9 mouse cellular contexts compared by ENCODE assay signal in the genomic region with DNA sequence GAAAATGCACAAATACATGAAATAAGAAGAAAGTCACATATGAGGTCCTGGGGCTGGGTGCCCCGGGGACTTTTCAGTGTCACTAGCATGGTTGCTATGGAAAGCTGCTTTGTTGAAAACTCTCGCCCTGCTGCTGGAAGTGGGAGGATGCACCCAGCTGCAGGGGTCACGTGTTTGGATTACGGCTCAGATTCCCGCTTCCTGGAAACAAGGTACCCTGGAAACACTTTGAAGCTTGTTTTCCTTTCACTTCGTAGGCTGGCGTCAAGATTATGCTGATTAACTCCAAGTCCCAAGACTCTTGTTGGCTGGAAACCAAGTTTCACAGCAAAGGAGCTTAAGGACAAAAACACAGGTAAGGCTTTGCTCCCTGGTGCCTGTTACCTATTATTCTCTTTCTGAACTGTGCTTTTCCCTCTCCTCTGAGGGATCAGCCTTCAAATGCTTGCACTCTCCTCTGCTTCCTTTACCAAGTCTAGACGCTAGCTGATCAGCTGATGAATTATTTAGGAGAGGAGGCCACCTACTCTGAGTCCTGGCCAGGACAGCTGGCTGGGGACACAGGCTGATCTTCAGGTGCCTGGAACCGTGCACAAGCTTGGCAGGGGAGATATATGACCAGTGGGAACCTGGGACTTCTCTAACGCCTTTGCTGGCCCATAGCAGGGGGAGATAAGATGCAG. TPM values are rescaled to one million over a fixed set of nuclear protein-coding genes. Genes with fewer than 3 reads are reported as not detected.
A peak's percentile ranks its signal among the peaks of the same experiment; 100 is the strongest.
DNase-seq lines count a peak whose midpoint lies in the region; ATAC-seq and TF ChIP-seq lines count a peak whose summit lies in the region.
"Had no signal": no experiment of that assay in that cellular context is flagged by ENCODE, and none has a peak within 500 bp of the region (broad histone marks: within the 10 kb centered on the region; RNA-seq: fewer than 3 reads in every experiment).

No protein-coding gene starts in this region.

- H3K9ac ChIP-seq in embryonic facial prominence, embryonic 14.5 days (ENCODE audit: low read depth, low read length): 0 out of 2 replicates have a peak overlapping the region, but pooled peaks have one; percentile 10
- no peak overlapping the region for H3K9ac ChIP-seq in hindbrain, embryonic 14.5 days
- H3K9ac ChIP-seq in limb, embryonic 14.5 days (ENCODE audit: low read depth, low read length, severe bottlenecking): peak overlapping the region; percentile 40; the same call in 1 of the 2 replicates
- no peak overlapping the region for H3K9ac ChIP-seq in neural tube, embryonic 14.5 days (replicated peaks; ENCODE audit: low read depth, low read length)

- H3K4me3 ChIP-seq in left cerebral cortex, adult 2 months: 0 out of 2 replicates have a peak overlapping the region, but pooled peaks have one; percentile 4
- H3K4me3 ChIP-seq in embryonic facial prominence, embryonic 14.5 days (ENCODE audit: low read depth, low read length): 0 out of 2 replicates have a peak overlapping the region, but pooled peaks have one; percentile 9
- no peak overlapping the region for H3K4me3 ChIP-seq in hindbrain, embryonic 14.5 days (replicated peaks; ENCODE audit: low read length)
- 0 out of 2 replicates have a peak overlapping the region, but pooled peaks have one; percentile 4 for H3K4me3 ChIP-seq in limb, embryonic 14.5 days (replicated peaks; ENCODE audit: low read length)
- H3K4me3 ChIP-seq in neural tube, embryonic 14.5 days (ENCODE audit: low read depth, low read length): no peak overlapping the region

- no peaks in the 10 kb centered on the region for H3K9me3 ChIP-seq in embryonic facial prominence, embryonic 14.5 days (ENCODE audit: control insufficient read depth, low read length)
- no peaks in the 10 kb centered on the region for H3K9me3 ChIP-seq in hindbrain, embryonic 14.5 days (ENCODE audit: control insufficient read depth, low read length)
- no peaks in the 10 kb centered on the region for H3K9me3 ChIP-seq in limb, embryonic 14.5 days (ENCODE audit: control insufficient read depth, low read length)
- no peaks in the 10 kb centered on the region for H3K9me3 ChIP-seq in neural tube, embryonic 14.5 days (ENCODE audit: control insufficient read depth, low read length)

- no peak overlapping the region for H3K27ac ChIP-seq in left cerebral cortex, adult 2 months
- peak overlapping the region; percentile 11 for H3K27ac ChIP-seq in embryonic facial prominence, embryonic 14.5 days (replicated peaks; ENCODE audit: low read depth, low read length)
- 0 out of 2 replicates have a peak overlapping the region, but pooled peaks have one; percentile 43 for H3K27ac ChIP-seq in hindbrain, embryonic 14.5 days
- H3K27ac ChIP-seq in limb, embryonic 14.5 days (replicated peaks; ENCODE audit: low read depth, low read length): peak overlapping the region; percentile 13; the same call in 1 of the 2 replicates
- H3K27ac ChIP-seq in neural tube, embryonic 14.5 days (ENCODE audit: low read depth, low read length): no peak overlapping the region

- TF ChIP-seq CTCF in left cerebral cortex, adult 2 months (IDR thresholded peaks at IDR 0.05): no peak; the same call in 1 of the 2 replicates

- peak; percentile 90 for ATAC-seq in embryonic facial prominence, embryonic 14.5 days (ENCODE audit: low read depth)
- ATAC-seq in hindbrain, embryonic 14.5 days (ENCODE audit: low FRiP score): peak; percentile 40; the same call in 1 of the 2 replicates
- ATAC-seq in limb, embryonic 14.5 days (ENCODE audit: low FRiP score, low read depth): peak; percentile 77; the same call in 1 of the 2 replicates
- ATAC-seq in neural tube, embryonic 14.5 days (ENCODE audit: low read depth): peak; percentile 56; the same call in 1 of the 2 replicates

- no peaks in the 10 kb centered on the region for H3K27me3 ChIP-seq in embryonic facial prominence, embryonic 14.5 days (replicated peaks; ENCODE audit: control insufficient read depth, insufficient read depth, low read length)
- no peaks in the 10 kb centered on the region for H3K27me3 ChIP-seq in hindbrain, embryonic 14.5 days (ENCODE audit: control insufficient read depth, insufficient read depth, low read length)
- no peaks in the 10 kb centered on the region for H3K27me3 ChIP-seq in limb, embryonic 14.5 days (ENCODE audit: control insufficient read depth, insufficient read depth, low read length)
- H3K27me3 ChIP-seq in neural tube, embryonic 14.5 days (ENCODE audit: control insufficient read depth, insufficient read depth, low read length): no peaks in the 10 kb centered on the region; the same call in 1 of the 2 replicates

- intact Hi-C loops in left cerebral cortex, adult 2 months (cut with DNase I): no loop called here

- peak overlapping the region; percentile 36 for H3K4me2 ChIP-seq in embryonic facial prominence, embryonic 14.5 days (ENCODE audit: low read depth, low read length)
- H3K4me2 ChIP-seq in hindbrain, embryonic 14.5 days (replicated peaks): peak overlapping the region; percentile 38
- H3K4me2 ChIP-seq in limb, embryonic 14.5 days (replicated peaks; ENCODE audit: low read depth, low read length, severe bottlenecking): peak overlapping the region; percentile 35
- H3K4me2 ChIP-seq in neural tube, embryonic 14.5 days (ENCODE audit: low read depth, low read length): peak overlapping the region; percentile 30

- no peak for TF ChIP-seq POLR2A in limb, embryonic 14.5 days (IDR thresholded peaks at IDR 0.05; ENCODE audit: borderline replicate concordance, extremely low read depth, insufficient read depth, insufficient read length)

- peak in 1 of 2 experiments; percentile 19 for DNase-seq in left cerebral cortex, adult 2 months (ENCODE audit: extremely low spot score in 1 of 2, low spot score in 2 of 2)
- no peak for DNase-seq in left cerebral cortex, adult 11 months (ENCODE audit: low spot score)
- peak; percentile 90 for DNase-seq in embryonic facial prominence, embryonic 14.5 days (ENCODE audit: low spot score)
- DNase-seq in hindbrain, embryonic 14.5 days (ENCODE audit: low spot score): peak; percentile 46
- peak; percentile 57 for DNase-seq in limb, embryonic 14.5 days (ENCODE audit: low spot score)
- DNase-seq in cerebellum, postnatal 25 days: no peak
- no peak for DNase-seq in cerebellum, postnatal 4 days (ENCODE audit: low spot score in 2 of 2)

- 0% methylated on average over 10 of the region's 10 CpGs for WGBS in embryonic facial prominence, embryonic 14.5 days
- 2% methylated on average over 10 of the region's 10 CpGs for WGBS in hindbrain, embryonic 14.5 days
- WGBS in limb, embryonic 14.5 days: 4% methylated on average over 10 of the region's 10 CpGs
- WGBS in neural tube, embryonic 14.5 days: 6% methylated on average over 10 of the region's 10 CpGs

- H3K4me1 ChIP-seq in embryonic facial prominence, embryonic 14.5 days (ENCODE audit: control insufficient read depth, insufficient read depth, low read length): peaks cover 12% of the 10 kb centered on the region
- H3K4me1 ChIP-seq in hindbrain, embryonic 14.5 days (replicated peaks; ENCODE audit: control insufficient read depth, insufficient read depth, low read length): peaks cover 17% of the 10 kb centered on the region
- H3K4me1 ChIP-seq in limb, embryonic 14.5 days (ENCODE audit: control insufficient read depth, insufficient read depth, low read length): peaks cover 11% of the 10 kb centered on the region
- peaks cover 13% of the 10 kb centered on the region; the same call in 1 of the 2 replicates for H3K4me1 ChIP-seq in neural tube, embryonic 14.5 days (ENCODE audit: control insufficient read depth, insufficient read depth, low read length)

- H3K36me3 ChIP-seq in embryonic facial prominence, embryonic 14.5 days (ENCODE audit: control insufficient read depth, insufficient read depth, low read length): no peaks in the 10 kb centered on the region
- no peaks in the 10 kb centered on the region for H3K36me3 ChIP-seq in hindbrain, embryonic 14.5 days (replicated peaks; ENCODE audit: control insufficient read depth, insufficient read depth)
- no peaks in the 10 kb centered on the region for H3K36me3 ChIP-seq in limb, embryonic 14.5 days (ENCODE audit: control insufficient read depth, insufficient read depth, low read length)
- no peaks in the 10 kb centered on the region for H3K36me3 ChIP-seq in neural tube, embryonic 14.5 days (ENCODE audit: control insufficient read depth, insufficient read depth, low read length)
- H3K36me3 ChIP-seq: G1E had no signal

RNA-seq across cellular contexts. Expression of gene Lrrc18, which starts 3.9 kb away (rescaled TPM):
- total RNA-seq in left cerebral cortex, adult 2 months (2021): under 1 TPM; 0.26 to 0.50 TPM
- 0.58 and 0.96 TPM in 2 replicates for polyA plus RNA-seq in embryonic facial prominence, embryonic 14.5 days (2014; fragmentation: Nextera tagmentation; extraction: Ambion mirVana)
- 0.22 and 0.48 TPM in 2 replicates for polyA plus RNA-seq in hindbrain, embryonic 14.5 days (2014; fragmentation: Nextera tagmentation; extraction: Ambion mirVana)
- polyA plus RNA-seq in limb, embryonic 14.5 days (2012; rRNA removed): 0.57 and 0.69 TPM in 2 replicates
- polyA plus RNA-seq in limb, embryonic 14.5 days (2014; fragmentation: Nextera tagmentation; extraction: Ambion mirVana): 0.50 and 0.56 TPM in 2 replicates
- polyA plus RNA-seq in neural tube, embryonic 14.5 days (2014; fragmentation: Nextera tagmentation; extraction: Ambion mirVana): 0.31 and 0.46 TPM in 2 replicates
- polyA plus RNA-seq: G1E had no signal

Comparison
In these comparisons a context has a peak if more than half of its experiments do, and no peak if none do; other contexts are left out.
1. DNase-seq: peak in embryonic facial prominence, embryonic 14.5 days (single experiment), hindbrain, embryonic 14.5 days (single experiment) and limb, embryonic 14.5 days (single experiment); none in left cerebral cortex, adult 11 months (single experiment), cerebellum, postnatal 25 days (0 of 2) and cerebellum, postnatal 4 days (0 of 2).
2. H3K27ac ChIP-seq: peak in embryonic facial prominence, embryonic 14.5 days (single experiment), hindbrain, embryonic 14.5 days (single experiment) and limb, embryonic 14.5 days (single experiment); none in left cerebral cortex, adult 2 months (single experiment) and neural tube, embryonic 14.5 days (single experiment).
3. H3K4me3 ChIP-seq: peak in left cerebral cortex, adult 2 months (single experiment), embryonic facial prominence, embryonic 14.5 days (single experiment) and limb, embryonic 14.5 days (single experiment); none in hindbrain, embryonic 14.5 days (single experiment) and neural tube, embryonic 14.5 days (single experiment).
4. ATAC-seq: peak in every context shown above with its lines; median percentile 90 in embryonic facial prominence, embryonic 14.5 days; 77 in limb, embryonic 14.5 days; 56 in neural tube, embryonic 14.5 days; 40 in hindbrain, embryonic 14.5 days.
5. H3K9ac ChIP-seq: peak in embryonic facial prominence, embryonic 14.5 days (single experiment) and limb, embryonic 14.5 days (single experiment); none in hindbrain, embryonic 14.5 days (single experiment) and neural tube, embryonic 14.5 days (single experiment).
6. Peak in every context shown above with its lines, with median percentiles within 50 percentile points of each other: H3K4me2 ChIP-seq.